Mouse (Mus musculus) MEL (cell line): ENCODE data around the gene Gm10031. TPM values are rescaled to one million over a fixed set of nuclear protein-coding genes. Genes with fewer than 3 reads are reported as not detected.
A peak's percentile ranks its signal among the peaks of the same experiment; 100 is the strongest.
"Not testable (repeated sequence)": the region's sequence is repeated elsewhere in the genome, so short reads cannot be mapped to it uniquely, and the experiment has no call there.

Source experiments
- DNase-seq: peaks from one replicate; pipeline ENCODE4 v3.0.0; 2011; ENCODE audit warnings: low read depth, low spot score
- H3K27ac ChIP-seq: 2 replicates; pipeline ENCODE4 v1.5.1; 2012; ENCODE audit warnings: low read depth, mild to moderate bottlenecking, control low read depth, low read length, moderate library complexity; ENCODE audit not compliant: control insufficient read depth
- H3K27me3 ChIP-seq, 2 experiments: fragments of 150-350 bp in 1 of 2; sonication (generic) in 1 of 2; 2 replicates each; pipeline ENCODE4 v1.6.1; 2012; ENCODE audit warnings: low read length in 2 of 2, mild to moderate bottlenecking in 2 of 2, improper control_type of control experiment in 1 of 2, moderate library complexity in 1 of 2; ENCODE audit not compliant: insufficient read depth in 2 of 2, control insufficient read depth in 1 of 2
- H3K36me3 ChIP-seq, 2 experiments: 2 replicates each; pipeline ENCODE4 v1.6.1; 2012 to 2014; ENCODE audit warnings: low read length in 2 of 2, improper control_type of control experiment in 1 of 2, inconsistent platforms in 1 of 2, mild to moderate bottlenecking in 1 of 2; ENCODE audit not compliant: insufficient read depth in 2 of 2, control insufficient read depth in 1 of 2
- H3K4me1 ChIP-seq, 2 experiments: fragments of 150-350 bp in 1 of 2; sonication (generic) in 1 of 2; 2 replicates each; pipeline ENCODE4 v1.6.1; 2012; ENCODE audit warnings: low read length in 2 of 2, improper control_type of control experiment in 1 of 2, mild to moderate bottlenecking in 1 of 2; ENCODE audit not compliant: insufficient read depth in 2 of 2, control insufficient read depth in 1 of 2
- H3K4me3 ChIP-seq, 2 experiments: fragments of 150-350 bp in 1 of 2; sonication (generic) in 1 of 2; 2 replicates each; pipeline ENCODE4 v1.5.1; 2012; ENCODE audit warnings: low read depth in 2 of 2, low read length in 2 of 2, mild to moderate bottlenecking in 2 of 2, moderate library complexity in 2 of 2, control low read depth in 1 of 2, improper control_type of control experiment in 1 of 2; ENCODE audit not compliant: control insufficient read depth in 1 of 2, insufficient read depth in 1 of 2
- H3K79me2 ChIP-seq: 2 replicates; pipeline ENCODE4 v1.6.1; 2012; ENCODE audit warnings: mild to moderate bottlenecking, low read length, moderate library complexity; ENCODE audit not compliant: control insufficient read depth, poor library complexity, insufficient read depth
- H3K9ac ChIP-seq: 2 replicates; pipeline ENCODE4 v1.6.1; 2012; ENCODE audit warnings: low read depth, mild to moderate bottlenecking, control low read depth, low read length, moderate library complexity; ENCODE audit not compliant: control insufficient read depth, poor library complexity, severe bottlenecking
- H3K9me3 ChIP-seq: fragments of 150-350 bp; sonication (generic); replicated peaks from 2 replicates; pipeline ENCODE4 v1.6.1; 2012; ENCODE audit warnings: mild to moderate bottlenecking, low read length, improper control_type of control experiment, moderate library complexity; ENCODE audit not compliant: insufficient read depth
- BHLHE40 ChIP-seq: IDR thresholded peaks from 2 replicates; pipeline ENCODE4 v1.6.1; 2012; ENCODE audit warnings: low read depth, mild to moderate bottlenecking, inconsistent platforms, low read length, improper control_type of control experiment, borderline replicate concordance
- CHD1 ChIP-seq: IDR thresholded peaks from 2 replicates; pipeline ENCODE4 v1.6.1; 2012; ENCODE audit warnings: low read depth, mild to moderate bottlenecking, inconsistent platforms, low read length, improper control_type of control experiment
- CHD2 ChIP-seq: IDR thresholded peaks from 2 replicates; pipeline ENCODE4 v1.6.1; 2011; ENCODE audit warnings: low read length, improper control_type of control experiment
- ELF1 ChIP-seq: IDR thresholded peaks from 2 replicates; pipeline ENCODE4 v1.6.1; 2014; ENCODE audit warnings: low read depth, mild to moderate bottlenecking, inconsistent platforms, low read length, improper control_type of control experiment, moderate library complexity
- EP300 ChIP-seq, 2 experiments: IDR thresholded peaks; 2 replicates each; pipeline ENCODE4 v1.6.1; 2011; ENCODE audit warnings: improper control_type of control experiment in 2 of 2, low read length in 2 of 2, low read depth in 1 of 2, mild to moderate bottlenecking in 1 of 2
- MXI1 ChIP-seq: IDR thresholded peaks from 2 replicates; pipeline ENCODE4 v1.6.1; 2011; ENCODE audit warnings: mild to moderate bottlenecking, low read depth, low read length, improper control_type of control experiment
- MYB ChIP-seq: IDR thresholded peaks from 2 replicates; pipeline ENCODE4 v1.6.1; 2011; ENCODE audit warnings: mild to moderate bottlenecking, low read depth, low read length, improper control_type of control experiment
- RAD21 ChIP-seq: IDR thresholded peaks from 2 replicates; pipeline ENCODE4 v1.6.1; 2011; ENCODE audit warnings: mild to moderate bottlenecking, low read depth, low read length, improper control_type of control experiment
- RCOR1 ChIP-seq: IDR thresholded peaks from 2 replicates; pipeline ENCODE4 v1.6.1; 2012; ENCODE audit warnings: low read depth, mild to moderate bottlenecking, inconsistent platforms, low read length, improper control_type of control experiment
- TAL1 ChIP-seq: IDR thresholded peaks from 2 replicates; pipeline ENCODE4 v1.6.1; 2012; ENCODE audit warnings: mild to moderate bottlenecking, inconsistent platforms, low read length, moderate library complexity, mixed read lengths
- TBP ChIP-seq: IDR thresholded peaks from 2 replicates; pipeline ENCODE4 v1.8.0; 2011; ENCODE audit warnings: low read depth, low read length, improper control_type of control experiment
- USF1 ChIP-seq: IDR thresholded peaks from 2 replicates; pipeline ENCODE4 v1.6.1; 2014; ENCODE audit warnings: low read depth, mild to moderate bottlenecking, inconsistent platforms, low read length, improper control_type of control experiment, moderate library complexity
- ZMIZ1 ChIP-seq: IDR thresholded peaks from 2 replicates; pipeline ENCODE4 v1.6.1; 2012; ENCODE audit warnings: low read depth, mild to moderate bottlenecking, inconsistent platforms, low read length, improper control_type of control experiment, moderate library complexity
- polyA plus RNA-seq, 2 experiments: library from polyadenylated mRNA; stranded (reverse) in 1 of 2; unstranded in 1 of 2; fragments of >175 nt in 1 of 2; fragments of >200 nt in 1 of 2; gene quantifications; 2 replicates each; pipeline versions ENCODE4 v1.2.1 to v1.2.4; 2012; ENCODE audit warnings: low replicate concordance in 2 of 2, low read depth in 1 of 2; ENCODE audit not compliant: insufficient read length in 2 of 2, insufficient read depth in 1 of 2, missing spikeins in 1 of 2
- total RNA-seq: library from RNA; depleted of rRNA; stranded (reverse); fragments of 300-350 nt; gene quantifications from 2 replicates; pipeline ENCODE4 v1.2.3, GENCODE M21; 2012

Gene Gm10031
- total and polyA plus RNA-seq, 3 experiments = 10.6 to 15.8 TPM; not detected in 1

DNA sequence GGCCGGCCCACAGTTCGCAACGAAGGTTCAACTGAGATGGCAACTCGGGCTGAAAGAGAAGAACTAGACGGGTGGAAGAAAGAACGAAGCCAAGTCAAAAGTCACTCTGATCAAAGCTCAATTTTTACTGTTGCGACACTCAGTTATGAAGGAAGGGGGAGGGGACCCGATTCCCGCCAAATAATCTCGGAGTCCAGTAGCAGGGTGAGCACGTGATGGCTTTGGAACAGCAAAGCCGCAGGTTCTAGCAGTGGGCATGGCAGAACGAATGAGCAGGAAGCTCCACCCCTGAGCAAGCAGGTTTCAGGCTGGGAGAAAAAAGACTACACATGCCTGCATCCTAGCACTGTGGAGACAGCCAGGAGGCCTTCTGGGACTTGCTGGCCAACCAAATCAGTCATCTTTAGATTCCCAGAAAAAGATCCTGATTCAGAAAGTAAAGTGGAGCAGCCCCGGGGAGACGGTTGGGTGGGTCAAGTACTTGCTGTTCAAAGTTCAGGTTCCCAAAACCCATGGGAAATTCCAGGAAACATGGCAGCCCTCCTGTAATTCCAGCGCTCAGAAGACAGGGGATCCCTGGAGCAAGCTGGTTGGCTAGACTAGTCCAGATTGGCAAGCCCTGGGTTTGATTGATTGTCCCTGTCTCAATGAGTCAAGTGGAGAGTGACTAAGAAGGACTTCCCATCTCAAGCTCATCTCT, 8.8 kb downstream of the Gm10031 start:
- not testable (repeated sequence) for H3K27me3 ChIP-seq, H3K27ac ChIP-seq, H3K9me3 ChIP-seq, DNase-seq, H3K79me2 ChIP-seq, H3K36me3 ChIP-seq
- Histone ChIP-seq H3K9ac (peak overlapping the region; percentile 38; the same call in 1 of the 2 replicates), H3K4me1 (peaks cover 2 to 16% of the 10 kb centered on the region in 2 experiments; a peak in 3 of 4 replicates), H3K4me3 (peak overlapping the region; percentile 30 to 35; a peak in 3 of 4 replicates)
- peak; percentile 26; the same call in 1 of the 2 replicates for TF ChIP-seq USF1

DNA sequence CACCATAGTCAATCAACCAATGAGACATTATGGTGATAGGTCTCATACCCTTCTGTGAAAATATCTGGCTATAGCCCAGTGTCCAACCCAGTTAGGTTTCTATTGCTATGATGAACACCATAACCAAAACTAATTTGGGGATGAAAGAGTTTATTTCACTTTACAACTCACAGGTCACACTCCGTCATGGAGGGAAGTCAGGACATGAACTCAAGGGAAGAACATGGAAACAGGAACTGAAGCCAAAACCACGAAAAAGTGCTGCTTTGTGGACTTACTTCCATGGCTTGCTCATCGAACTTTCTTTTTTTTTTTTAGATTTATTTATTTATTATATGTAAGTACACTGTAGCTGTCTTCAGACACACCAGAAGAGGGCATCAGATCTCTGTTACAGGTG, 9.7 kb downstream of the Gm10031 start:
- H3K27me3 ChIP-seq = no peaks in the 10 kb centered on the region
- DNase-seq = peak; percentile 53
- no peak overlapping the region for H3K9ac ChIP-seq
- no peaks in the 10 kb centered on the region for H3K79me2 ChIP-seq
- no peak overlapping the region for H3K4me3 ChIP-seq
- peaks cover 2 to 16% of the 10 kb centered on the region in 2 experiments; a peak in 3 of 4 replicates for H3K4me1 ChIP-seq
- TF ChIP-seq CHD1 (no peak), RCOR1 (no peak), MXI1 (no peak), ZMIZ1 (no peak), BHLHE40 (no peak), EP300 (IDR thresholded peaks at IDR 0.05; ENCODE audit: low read depth in 1 of 2, low read length in 2 of 2) (no peak), TAL1 (no peak), CHD2 (no peak), MYB (no peak), TBP (no peak), RAD21 (no peak), ELF1 (no peak)
- TF ChIP-seq, all 39 proteins: peak for 0
- Histone ChIP-seq H3K36me3 (peaks cover 0 to 6% of the 10 kb centered on the region in 2 experiments; a peak in 2 of 4 replicates), H3K9me3 (no peaks in the 10 kb centered on the region), H3K27ac (no peak overlapping the region)

DNA sequence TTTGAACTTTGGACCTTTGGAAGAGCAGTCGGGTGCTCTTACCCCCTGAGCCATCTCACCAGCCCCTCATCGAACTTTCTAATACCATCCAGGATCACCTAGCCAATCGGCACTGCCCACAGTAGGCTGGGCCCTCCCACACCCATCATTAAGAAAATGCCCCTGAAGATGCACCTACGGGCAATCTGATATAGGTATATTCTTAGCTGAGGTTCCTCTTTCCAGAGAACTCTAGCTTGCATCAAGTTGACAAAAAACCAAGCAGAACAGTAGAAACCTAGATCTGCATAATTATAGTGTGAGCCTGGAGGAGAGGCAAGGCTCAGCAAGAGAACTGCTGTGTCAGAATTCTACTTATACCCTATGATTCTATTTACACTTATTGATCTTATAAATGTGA, 10.1 kb downstream of the Gm10031 start:
- DNase-seq = peak; percentile 70
- H3K4me1 ChIP-seq = peaks cover 2 to 16% of the 10 kb centered on the region in 2 experiments; a peak in 3 of 4 replicates
- no peaks in the 10 kb centered on the region for H3K27me3 ChIP-seq
- H3K9ac ChIP-seq = no peak overlapping the region
- no peaks in the 10 kb centered on the region for H3K79me2 ChIP-seq
- H3K36me3 ChIP-seq = peaks cover 0 to 6% of the 10 kb centered on the region in 2 experiments; a peak in 2 of 4 replicates
- no peak overlapping the region for H3K4me3 ChIP-seq
- no peaks in the 10 kb centered on the region for H3K9me3 ChIP-seq
- TF ChIP-seq TBP (no peak), RCOR1 (0 out of 2 replicates have a peak, but pooled peaks have one; percentile 20)
- no peak overlapping the region for H3K27ac ChIP-seq
